Mouse (Mus musculus) spleen, embryonic (tissue): ENCODE results near the gene Exd1.
"Not testable (repeated sequence)": the region's sequence is repeated elsewhere in the genome, so short reads cannot be mapped to it uniquely, and the experiment has no call there.

ENCODE experiments used
- CTCF ChIA-PET: fragments of 350-600 bp; sonication (Branson Sonifier 250); formaldehyde crosslinking; loops from one replicate; lab custom pipeline; 2022; lab: Charles Lee

The Exd1 gene

DNA sequence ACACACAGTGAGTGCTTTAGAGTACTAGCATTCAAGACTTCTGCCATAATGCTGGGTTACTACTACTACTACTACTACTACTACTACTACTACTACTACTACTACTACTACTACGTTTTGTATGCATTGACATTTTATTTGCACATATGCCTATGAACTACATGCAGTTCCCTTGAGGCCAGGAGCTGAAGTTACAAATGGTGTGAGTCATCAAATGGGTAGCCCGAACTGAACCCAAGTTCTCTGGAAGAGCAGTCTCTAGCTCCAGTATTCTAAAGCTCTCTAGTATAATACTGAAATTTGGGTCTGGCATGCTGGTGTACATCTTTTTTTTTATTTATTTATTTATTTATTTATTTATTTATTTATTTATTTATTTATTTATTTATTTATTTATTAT, 3.8 kb downstream of the Exd1 start:
- CTCF ChIA-PET, result no interaction called here

DNA sequence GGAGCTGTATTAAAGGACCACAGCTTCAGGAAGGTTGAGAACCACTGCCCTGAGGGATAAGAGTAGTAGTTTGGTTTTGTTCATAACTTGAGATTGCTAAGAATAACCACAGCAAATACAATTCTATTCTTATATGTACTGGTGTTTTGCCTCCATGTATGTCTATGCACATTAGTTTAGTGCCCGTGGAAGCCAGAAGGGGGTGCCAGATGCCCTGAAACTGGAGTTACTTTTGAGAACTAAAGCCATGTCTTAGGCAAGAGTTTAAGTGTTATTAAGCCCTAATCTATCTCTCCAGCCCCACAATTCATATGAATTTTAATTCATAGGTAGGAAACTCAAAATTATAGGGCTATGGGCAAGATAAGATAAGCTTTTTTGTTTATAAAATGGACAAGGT, 5.3 kb downstream of the Exd1 start:
- CTCF ChIA-PET, result interaction anchor here (0.5 to 1.3 kb wide), 7 partner anchors 10 to 97 kb away, joined by 3 to 5 read pairs (median 3); no protein-coding TSS in a partner anchor

DNA sequence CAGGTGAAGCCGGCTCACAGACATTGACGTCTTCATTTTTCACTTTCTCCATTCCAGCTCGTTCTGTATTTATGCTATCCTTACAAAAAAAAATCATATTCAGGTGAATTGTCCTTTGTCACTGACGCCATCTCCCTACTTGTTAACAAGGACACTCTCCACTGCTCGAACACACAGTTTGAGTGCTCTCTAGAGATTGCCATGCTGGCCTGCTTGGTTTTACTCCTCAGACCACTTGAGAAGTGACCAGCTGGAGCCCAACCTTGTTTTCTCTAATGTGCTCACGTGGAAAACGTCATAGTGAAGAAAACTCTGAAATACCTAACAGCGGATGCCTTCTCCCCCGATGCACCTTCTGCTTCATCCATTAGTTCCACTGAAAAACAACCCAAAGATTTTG, 8.6 kb downstream of the Exd1 start:
- CTCF ChIA-PET, result no interaction called here

DNA sequence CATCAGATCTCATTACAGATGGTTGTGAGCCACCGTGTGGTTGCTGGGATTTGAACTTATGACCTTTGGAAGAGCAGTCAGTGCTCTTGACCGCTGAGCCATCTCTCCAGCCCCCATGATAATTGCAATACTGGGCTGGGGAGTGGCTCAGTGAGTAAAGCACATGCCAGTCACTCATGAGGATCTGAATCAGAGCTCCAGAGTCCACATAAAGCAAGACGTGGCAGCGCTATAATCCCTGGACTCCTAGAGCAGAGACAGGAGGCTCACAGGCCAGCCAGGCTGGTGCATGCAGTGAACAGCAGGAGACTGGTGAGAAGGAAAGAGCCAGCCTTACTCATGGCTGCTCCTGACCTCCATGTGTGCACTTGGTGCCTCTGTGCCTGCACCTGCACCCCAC, 22.0 kb downstream of the Exd1 start:
- CTCF ChIA-PET, result no interaction called here

DNA sequence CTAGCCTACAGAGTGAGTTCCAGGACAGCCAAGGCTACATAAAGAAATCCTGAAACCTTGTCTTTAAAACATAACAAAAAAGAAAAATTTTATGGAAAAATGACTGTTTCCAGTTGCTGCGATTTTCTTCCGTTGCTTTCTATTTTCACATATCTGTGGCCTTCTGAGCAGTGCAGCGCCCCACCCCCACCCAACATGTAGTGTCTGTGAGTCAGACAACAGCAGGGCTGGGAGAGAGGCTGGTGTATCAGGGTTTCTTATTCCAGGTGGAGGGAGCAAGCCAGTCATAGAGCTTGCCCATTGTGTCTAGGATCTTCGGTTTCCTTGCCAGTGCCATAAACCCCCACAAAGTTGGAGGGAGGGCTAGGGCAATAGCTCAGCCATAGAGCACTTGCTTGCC, 23.6 kb downstream of the Exd1 start:
- CTCF ChIA-PET, result no interaction called here

DNA sequence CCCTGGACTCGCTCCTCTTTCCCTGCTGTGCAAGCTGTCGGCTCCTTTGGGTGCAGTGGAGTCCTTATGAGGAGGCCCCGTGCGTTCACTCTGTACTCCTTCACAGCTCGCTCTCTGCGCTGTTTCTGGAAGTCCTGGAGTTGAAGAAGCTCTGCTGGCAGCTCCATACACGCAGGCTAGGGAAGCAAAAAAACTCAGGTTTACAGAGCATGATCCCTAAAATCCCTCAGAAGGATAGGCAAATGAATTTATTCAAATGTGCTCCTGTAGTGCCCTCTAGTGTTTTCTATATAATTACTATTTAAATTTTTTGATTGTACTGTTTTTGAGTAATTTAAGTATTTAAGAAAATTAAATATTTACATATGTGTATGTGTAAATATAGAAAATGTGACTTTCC, 26.9 kb downstream of the Exd1 start:
- CTCF ChIA-PET, result no interaction called here

DNA sequence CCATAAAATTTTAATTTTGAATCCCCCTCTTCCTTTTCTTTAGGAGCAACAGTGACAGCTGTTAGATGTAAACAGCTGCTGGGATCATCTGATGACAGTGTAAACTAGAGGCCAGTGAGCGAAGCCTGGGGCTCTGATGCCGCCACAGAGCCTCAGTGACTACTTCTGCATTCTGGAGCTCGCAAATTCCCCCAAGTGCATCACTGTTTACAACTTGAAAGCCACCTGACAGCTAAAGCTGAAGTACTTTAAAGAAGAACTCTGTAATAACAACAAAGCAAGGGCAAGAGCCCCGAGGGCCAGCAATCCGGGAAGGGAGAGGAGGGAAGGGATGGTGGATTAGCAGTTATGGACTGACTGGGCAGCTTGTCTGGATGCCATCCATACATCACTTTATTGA, 30.6 kb downstream of the Exd1 start:
- CTCF ChIA-PET, result interaction anchor here (0.6 kb wide), 1 partner anchor 228 kb away, joined by 5 read pairs; no protein-coding TSS in a partner anchor

DNA sequence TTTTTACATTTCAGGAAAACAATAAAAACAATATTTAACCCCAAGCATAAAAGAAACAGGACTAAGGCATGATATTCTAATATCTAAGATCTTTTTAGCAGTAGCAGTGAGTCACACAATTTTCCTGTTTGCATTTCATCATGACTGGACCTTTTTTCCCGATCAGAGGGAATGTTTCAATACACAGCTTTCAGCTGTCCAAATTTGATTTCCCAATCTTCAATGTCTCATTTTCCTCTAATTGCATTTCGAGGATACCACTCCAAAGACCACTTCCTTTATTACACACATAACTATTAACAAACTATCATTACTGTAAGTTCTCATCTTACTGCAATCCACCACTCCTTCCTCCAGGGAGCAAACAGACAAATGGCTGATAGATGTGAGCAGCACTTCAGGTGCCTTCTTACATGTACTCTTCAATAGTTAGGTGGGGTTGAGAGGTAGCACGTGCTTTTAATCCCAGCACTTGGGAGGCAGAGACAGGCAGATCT, 33.4 kb downstream of the Exd1 start:
- CTCF ChIA-PET, result interaction anchor here (0.7 kb wide), 1 partner anchor 70 kb away, joined by 3 read pairs; no protein-coding TSS in a partner anchor

DNA sequence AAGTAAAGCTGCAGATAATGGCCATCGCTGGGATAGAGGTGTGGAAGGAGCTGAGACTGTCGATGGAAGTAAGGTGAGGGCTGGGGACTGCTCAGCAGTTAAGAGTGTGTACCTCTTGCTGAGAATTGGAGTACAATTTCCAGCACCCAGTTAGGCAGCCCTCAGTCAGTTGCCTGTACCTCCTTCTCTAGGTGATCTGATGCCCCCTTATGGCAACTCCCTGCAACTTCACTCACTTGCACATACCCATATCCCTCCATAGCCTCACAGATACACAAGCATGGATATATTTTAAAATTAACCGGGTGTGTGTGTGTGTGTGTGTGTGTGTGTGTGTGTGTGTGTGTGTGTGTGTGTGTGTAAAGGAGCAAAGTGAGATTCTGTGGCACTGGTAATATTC, 35.1 kb downstream of the Exd1 start:
- CTCF ChIA-PET, result no interaction called here

DNA sequence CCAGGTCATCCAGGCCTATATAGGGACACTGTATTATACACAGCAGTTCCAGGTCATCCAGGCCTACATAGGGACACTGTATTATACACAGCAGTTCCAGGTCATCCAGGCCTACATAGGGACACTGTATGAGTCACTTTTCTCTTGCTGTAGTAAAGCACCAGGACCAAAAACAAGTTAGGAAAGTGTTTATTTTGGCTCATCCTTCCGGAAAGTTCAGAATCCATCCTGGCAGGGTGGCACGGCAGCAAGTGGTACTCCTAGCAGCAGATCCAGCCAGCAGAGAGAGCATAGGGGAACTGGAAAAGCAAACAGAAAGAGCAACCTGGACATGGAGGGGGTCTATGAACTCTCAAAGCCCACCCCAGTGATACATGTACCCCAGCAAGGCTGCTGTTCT, 36.6 kb downstream of the Exd1 start:
- CTCF ChIA-PET, result interaction anchor here (0.6 kb wide), 1 partner anchor 215 kb away, joined by 3 read pairs; no protein-coding TSS in a partner anchor

DNA sequence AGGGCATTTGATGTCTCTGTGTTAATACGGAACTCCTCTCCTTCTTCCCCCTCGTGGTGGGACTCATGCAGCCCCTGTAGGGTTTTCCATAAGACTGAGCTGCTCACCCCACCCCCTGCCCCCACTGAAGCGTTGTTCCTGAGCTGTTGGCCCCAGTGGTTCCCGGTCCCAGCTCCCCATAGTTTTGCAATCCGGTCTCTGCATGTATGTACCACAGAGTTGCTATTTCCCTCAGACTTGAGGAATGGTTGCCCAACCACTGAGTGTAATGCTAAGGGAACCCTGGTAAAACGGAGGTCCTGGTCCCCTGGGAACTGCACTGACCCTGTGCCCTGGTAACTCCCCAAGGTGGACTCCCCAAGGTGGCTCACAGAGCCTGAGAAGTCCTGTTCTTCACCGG, 38.9 kb downstream of the Exd1 start:
- CTCF ChIA-PET, result not testable (repeated sequence)

DNA sequence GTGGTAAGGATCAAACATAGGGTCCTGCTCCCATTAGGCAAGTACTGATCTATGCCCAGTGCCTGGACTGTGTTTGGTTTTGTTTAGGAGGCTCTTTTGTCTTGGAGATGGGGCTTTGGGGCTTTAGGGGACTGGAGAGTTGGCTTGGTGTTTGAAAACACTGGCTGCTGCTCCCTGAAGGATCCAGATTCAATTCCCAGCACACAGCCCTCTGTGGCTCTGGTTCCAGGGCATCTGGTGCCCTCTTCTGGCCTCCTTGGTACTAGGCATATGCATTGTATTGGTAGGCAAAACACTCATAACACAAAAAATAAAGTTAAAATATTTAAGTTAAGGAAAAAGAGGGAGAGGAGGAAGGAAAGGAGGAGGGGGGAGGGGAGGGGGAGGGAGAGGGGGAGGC, 40.3 kb downstream of the Exd1 start:
- CTCF ChIA-PET, result no interaction called here

DNA sequence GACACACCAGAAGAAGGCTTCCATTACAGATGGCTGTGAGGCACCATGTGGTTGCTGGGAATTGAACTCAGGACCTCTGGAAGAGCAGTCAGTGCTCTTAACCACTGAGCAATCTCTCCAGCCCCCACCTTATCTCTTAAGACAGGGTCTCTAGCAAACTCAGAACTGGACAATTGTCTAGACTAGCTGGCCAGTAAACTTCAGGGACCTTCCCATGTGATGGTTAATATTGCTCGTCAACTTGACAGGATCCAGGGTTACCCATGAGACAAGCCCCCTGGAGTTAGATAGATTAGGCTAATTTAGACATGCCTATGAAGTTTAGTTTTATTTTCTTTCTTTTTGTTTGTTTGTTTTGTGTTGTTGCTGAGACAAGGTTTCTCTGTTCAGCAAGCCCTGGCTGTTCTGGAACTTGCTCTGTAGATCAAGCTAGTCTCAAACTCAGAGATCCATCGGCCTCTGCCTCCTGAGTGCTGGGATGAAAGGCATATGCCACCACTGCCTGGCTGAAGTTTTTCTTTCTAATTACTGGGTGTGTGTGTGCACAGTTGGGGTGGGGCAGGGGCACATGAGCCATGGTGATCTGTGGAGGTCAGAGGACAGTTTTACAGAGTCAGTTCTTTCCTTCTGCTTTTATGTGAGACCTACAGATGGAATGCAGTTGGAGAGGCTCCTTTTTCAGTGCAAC, 46.3 kb downstream of the Exd1 start:
- CTCF ChIA-PET, result no interaction called here

DNA sequence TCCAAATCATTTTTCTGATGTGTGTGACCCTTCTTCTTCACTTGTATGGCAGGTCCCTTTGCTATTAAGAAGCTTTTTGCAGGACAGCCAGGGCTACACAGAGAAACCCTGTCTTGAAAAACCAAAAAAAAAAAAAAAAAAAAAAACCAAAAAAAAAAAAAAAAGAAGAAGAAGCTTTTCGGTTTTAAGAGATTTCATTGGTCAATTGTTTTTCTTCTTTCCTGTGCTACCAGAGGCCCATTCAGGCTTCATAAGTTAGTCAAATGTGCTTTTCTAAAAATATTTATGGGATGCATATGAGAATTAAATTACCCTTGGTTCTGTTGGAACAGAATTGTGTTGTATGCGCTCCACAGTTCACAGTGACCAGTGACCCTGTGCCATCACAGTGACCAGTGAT, 48.6 kb downstream of the Exd1 start:
- CTCF ChIA-PET, result no interaction called here

DNA sequence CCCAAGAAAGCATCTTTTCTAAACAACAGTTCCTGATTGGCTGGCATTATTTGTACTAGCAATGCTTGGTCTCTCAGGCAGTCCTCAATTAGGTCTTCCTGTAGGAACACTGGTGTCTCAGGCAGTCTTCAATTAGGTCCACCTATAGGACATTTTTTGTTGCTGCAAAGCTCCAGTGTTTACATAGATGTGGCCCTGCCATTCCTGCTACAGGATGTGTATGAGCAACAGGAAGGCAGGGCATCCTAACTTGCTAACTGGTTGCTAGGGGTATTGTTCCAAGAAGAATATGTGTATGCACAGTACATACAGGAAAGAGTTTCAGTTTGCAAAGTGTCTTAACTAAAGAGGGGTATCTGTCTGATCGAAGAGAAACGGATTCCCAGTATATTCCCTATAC, 51.3 kb downstream of the Exd1 start:
- CTCF ChIA-PET, result no interaction called here

DNA sequence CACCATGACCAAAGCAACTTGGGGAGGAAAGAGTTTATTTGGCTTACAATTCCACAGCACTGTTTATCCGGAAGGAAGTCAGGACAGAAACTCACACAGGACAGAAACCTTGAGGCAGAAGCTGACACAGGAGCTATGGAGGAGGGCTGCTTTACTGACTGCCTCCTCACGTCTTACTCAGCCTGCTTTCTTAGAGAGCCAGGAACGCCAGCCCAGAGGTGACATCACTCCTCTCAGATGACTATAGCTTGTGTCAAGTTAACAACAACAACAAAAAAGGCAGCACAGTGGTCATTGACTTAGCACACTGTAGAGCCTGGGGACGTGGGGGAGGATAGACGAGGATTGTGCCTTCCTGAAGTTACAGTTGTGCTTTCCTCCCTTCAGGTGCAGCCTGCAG, 55.5 kb downstream of the Exd1 start:
- CTCF ChIA-PET, result no interaction called here

DNA sequence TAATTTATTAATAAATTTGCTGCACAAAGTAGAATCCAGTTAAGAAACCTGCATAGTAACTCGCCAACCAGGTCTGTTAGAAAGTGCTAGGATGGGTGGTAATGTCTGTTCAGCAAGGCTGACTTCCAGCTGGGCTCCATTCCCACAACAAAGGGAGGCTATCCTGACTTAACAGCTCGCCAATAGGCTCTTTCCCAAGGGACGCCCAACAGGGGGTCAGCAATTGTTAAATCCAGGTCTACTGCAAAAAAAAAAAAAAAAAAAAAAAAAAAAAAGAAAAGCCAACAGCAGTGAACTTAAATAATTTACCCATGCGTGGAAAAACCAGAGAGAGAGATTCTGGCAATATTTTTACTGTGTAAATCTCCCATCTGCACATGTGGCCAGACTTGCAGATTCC, 60.9 kb downstream of the Exd1 start:
- CTCF ChIA-PET, result interaction anchor here (0.7 kb wide), 1 partner anchor 19 kb away, joined by 7 read pairs; no protein-coding TSS in a partner anchor

DNA sequence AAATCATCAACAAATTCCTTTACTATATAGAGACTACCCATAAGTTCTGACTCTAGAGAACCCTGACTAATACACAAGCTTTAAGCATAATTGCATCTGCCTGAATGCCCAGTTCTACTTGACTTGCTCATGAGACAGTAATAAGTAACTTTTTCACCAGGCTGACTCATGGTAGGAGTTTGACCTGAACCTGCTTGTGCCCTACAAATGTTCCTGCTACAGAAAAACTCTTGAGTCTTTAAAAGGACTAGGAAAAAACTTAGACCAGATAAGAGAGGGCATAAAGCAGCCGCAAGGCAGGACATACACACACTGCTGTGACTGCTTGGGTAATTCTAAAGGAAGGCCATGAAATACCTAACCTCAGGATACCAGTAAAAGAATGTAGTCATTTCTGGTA, 65.1 kb downstream of the Exd1 start:
- CTCF ChIA-PET, result interaction anchor here (1.1 kb wide), 1 partner anchor 34 kb away, joined by 3 read pairs; no protein-coding TSS in a partner anchor

DNA sequence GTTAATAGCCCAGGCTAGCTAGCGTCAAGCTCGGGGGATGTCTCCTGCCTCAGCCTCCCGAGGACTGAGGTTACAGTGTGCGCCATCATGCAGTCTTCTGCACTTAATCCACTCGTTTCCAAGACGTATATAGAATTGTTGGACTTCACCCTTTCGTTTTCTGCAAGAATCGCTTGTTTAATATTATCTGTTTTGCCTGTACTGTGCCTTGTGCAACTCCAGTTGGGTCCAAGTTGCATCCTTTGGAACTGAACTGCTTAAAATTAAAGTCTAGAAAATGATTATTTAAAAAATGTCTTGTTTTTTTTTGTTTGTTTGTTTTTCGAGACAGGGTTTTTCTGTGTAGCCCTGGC, 69.1 kb downstream of the Exd1 start:
- CTCF ChIA-PET, result interaction anchor here (0.6 to 1.0 kb wide), 2 partner anchors 109 to 347 kb away, joined by 3 to 14 read pairs; no protein-coding TSS in a partner anchor

DNA sequence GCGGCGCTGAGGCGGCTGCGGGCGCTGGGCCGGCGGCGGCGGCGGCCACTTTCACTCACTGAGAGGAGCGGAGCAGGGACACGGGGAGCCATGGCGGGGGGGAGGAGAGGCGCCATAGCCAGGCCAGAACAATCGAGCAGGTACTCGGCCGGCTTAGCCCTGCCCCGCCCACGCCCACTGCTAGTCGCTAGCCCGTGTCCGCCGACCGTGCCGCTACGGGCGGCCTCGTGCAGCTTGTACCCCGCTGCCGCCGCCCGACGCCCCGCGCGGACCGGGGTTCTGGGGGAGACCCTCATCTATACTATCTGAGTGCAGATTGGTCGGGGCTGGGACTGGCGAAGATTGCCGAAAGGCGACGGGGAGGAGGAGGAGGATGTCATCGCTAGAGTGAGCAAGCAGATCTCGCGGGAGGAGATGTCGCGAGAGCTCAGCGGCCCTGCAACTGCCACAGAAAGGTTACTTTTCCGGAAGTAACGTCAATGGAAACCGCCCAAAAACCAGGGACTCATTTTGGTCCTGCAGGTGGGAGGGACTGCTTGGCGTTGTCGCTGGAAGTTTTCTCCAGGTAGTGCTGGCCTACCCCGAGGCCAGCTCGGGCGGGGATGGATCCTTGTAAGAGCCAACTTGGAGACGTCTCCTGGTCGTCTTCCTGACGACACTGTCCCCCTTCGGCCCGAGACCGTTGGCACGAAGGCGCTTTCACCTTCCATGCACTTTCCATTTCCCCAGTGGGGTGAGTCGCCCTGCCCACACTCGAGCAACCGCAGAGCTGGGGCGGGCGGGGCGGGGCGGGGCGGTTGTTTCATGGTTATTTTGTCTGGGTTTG, 69.6 kb downstream of the Exd1 start, which contains the start of gene Ino80:
Gene Ino80, minus strand, starts transcription at position 117 of the 826 bp plus-strand sequence.
- CTCF ChIA-PET, result interaction anchor here (0.6 to 1.0 kb wide), 2 partner anchors 110 to 347 kb away, joined by 3 to 14 read pairs; no protein-coding TSS in a partner anchor

DNA sequence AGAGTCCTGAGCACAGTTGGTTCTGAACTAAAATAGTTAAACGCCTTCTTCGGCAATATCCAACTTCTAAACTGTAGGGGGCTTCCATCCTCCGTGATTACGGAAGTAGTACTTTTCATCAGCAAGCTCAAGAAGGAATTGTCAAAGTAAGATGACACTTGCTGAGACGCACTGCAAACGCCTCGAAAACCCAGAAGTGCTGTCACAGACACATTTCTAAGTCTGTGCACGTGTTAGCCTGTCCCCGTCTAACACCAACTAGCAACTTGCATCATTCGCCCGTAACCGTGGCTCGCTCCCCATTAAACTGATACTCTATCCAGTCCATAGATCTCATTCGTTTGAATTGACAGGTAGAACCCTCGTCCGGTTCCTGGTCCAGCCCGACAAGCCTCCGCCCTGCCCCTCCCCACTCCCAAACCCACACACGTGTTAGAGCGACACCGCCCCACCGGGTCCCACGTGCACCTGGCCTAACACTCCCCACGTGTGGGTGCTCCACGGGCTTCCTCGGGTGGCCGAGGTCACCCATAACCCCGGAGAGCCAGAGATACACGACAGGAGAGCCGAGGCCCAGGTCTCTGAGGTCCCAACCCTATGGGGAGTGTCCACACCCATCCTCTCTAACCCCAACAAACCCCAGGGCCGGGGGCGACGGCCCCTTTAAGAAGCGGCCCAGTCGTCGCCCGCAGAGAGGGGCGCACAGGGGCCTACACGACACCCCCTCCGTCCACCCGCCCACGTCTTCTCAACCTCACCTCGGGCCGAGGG, 70.6 kb downstream of the Exd1 start:
- CTCF ChIA-PET, result interaction anchor here (0.7 to 1.1 kb wide), 3 partner anchors 10 to 1064 kb away, joined by 3 to 9 read pairs (median 3); no protein-coding TSS in a partner anchor
